Mouse (Mus musculus) layer of hippocampus, postnatal 25 days (tissue): Measurements from ENCODE around the gene Tbata. TPM values are rescaled to one million over a fixed set of nuclear protein-coding genes. Genes with fewer than 3 reads are reported as not detected.

Experiments
- microRNA-seq, 2 experiments: library from miRNA; unstranded; fragments of <30 nt; microRNA quantifications; one replicate each; pipeline ENCODE4 v1.2.0; 2021
- total RNA-seq, 2 experiments: library from RNA; stranded (reverse); gene quantifications; 2 replicates each; pipeline ENCODE4 v1.2.3; 2021

Tbata gene
- total RNA-seq, 2 experiments from 2014 or later: 9.6 to 16.1 TPM

Small RNA genes within 50 kb of the gene (microRNA-seq; reads per million reads assigned to microRNA genes)
- 0 reads per million in 2 experiments for gene Gm44308

Other genes with a start within 250 kb of the Tbata start
- 10 to 100 TPM in 1 of 2 experiments, 1 to 10 TPM in 1; 9.3 to 15.6 TPM for gene Pcbd1, start 82.6 kb upstream of the Tbata start, total RNA-seq
- gene Sgpl1, start 24.3 kb upstream of the Tbata start, total RNA-seq: 10 to 100 TPM; 18.0 to 22.1 TPM
- 1 to 10 TPM; 1.3 TPM for gene Adamts14, start 101.5 kb downstream of the Tbata start, total RNA-seq
- not detected for gene Prf1, start 125.9 kb downstream of the Tbata start, total RNA-seq
- gene Pald1, start 211.6 kb downstream of the Tbata start, total RNA-seq: 10 to 100 TPM; 15.2 to 20.0 TPM
- under 1 TPM; 0.25 to 0.28 TPM for gene Nodal, start 246.0 kb downstream of the Tbata start, total RNA-seq